Mouse (Mus musculus): Measurements from ENCODE around the gene Npepps.

DNA sequence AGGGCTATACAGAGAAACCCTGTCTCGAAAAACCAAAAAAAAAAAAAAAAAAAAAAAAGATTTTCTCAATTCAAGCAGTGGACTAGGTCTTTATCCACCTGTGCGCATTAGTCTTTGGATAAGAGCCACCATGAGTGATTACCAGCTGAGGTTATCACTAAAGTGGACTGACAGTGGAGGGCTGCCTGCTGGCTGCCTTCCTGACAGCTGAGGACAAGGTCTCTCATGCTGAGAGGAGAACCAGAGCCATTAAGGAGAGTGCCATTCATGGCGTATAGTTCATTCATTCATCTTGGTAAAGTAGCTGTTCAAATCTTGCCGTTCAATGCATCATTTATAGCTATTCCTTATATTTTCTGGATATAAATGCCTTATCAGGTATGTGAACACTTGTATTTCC is 16.1 kb upstream of the Npepps start:
- TF ChIP-seq CTCF (IDR thresholded peaks at IDR 0.05; ENCODE audit: insufficient read depth, low read length) = no peak
- TF ChIP-seq POLR2A (IDR thresholded peaks at IDR 0.05; ENCODE audit: borderline replicate concordance, extremely low read depth, low read depth, low read length) = no peak
